Mouse (Mus musculus) olfactory bulb, adult 2 months (tissue): Measurements from ENCODE around the gene Acer1.

Experiments
- CTCF ChIP-seq: fragments of 200-500 bp; IDR thresholded peaks from 2 replicates; pipeline ENCODE4 v1.5.1; 2012; ENCODE audit warnings: low read depth, mild to moderate bottlenecking, low read length, moderate library complexity; ENCODE audit not compliant: insufficient read depth
- POLR2A ChIP-seq: fragments of 200-500 bp; IDR thresholded peaks from 2 replicates; pipeline ENCODE4 v1.6.1; 2012; ENCODE audit warnings: mild to moderate bottlenecking, low read depth, low read length, moderate library complexity; ENCODE audit not compliant: insufficient read depth

- TF ChIP-seq CTCF (no peak), POLR2A (no peak)
Measured at GRCm38 (mm10) chr17:56963646-56964045, 18.3 kb downstream of the Acer1 start.
